Mouse (Mus musculus) MEL (cell line): ENCODE data around the gene Ubc. TPM values are rescaled to one million over a fixed set of nuclear protein-coding genes. Genes with fewer than 3 reads are reported as not detected.
A peak's percentile ranks its signal among the peaks of the same experiment; 100 is the strongest.

ENCODE experiments used
- DNase-seq: peaks from one replicate; pipeline ENCODE4 v3.0.0; 2011; ENCODE audit warnings: low read depth, low spot score
- H3K27ac ChIP-seq: 2 replicates; pipeline ENCODE4 v1.5.1; 2012; ENCODE audit warnings: low read depth, mild to moderate bottlenecking, control low read depth, low read length, moderate library complexity; ENCODE audit not compliant: control insufficient read depth
- H3K27me3 ChIP-seq, 2 experiments: fragments of 150-350 bp in 1 of 2; sonication (generic) in 1 of 2; 2 replicates each; pipeline ENCODE4 v1.6.1; 2012; ENCODE audit warnings: low read length in 2 of 2, mild to moderate bottlenecking in 2 of 2, improper control_type of control experiment in 1 of 2, moderate library complexity in 1 of 2; ENCODE audit not compliant: insufficient read depth in 2 of 2, control insufficient read depth in 1 of 2
- H3K36me3 ChIP-seq, 2 experiments: 2 replicates each; pipeline ENCODE4 v1.6.1; 2012 to 2014; ENCODE audit warnings: low read length in 2 of 2, improper control_type of control experiment in 1 of 2, inconsistent platforms in 1 of 2, mild to moderate bottlenecking in 1 of 2; ENCODE audit not compliant: insufficient read depth in 2 of 2, control insufficient read depth in 1 of 2
- H3K4me1 ChIP-seq, 2 experiments: fragments of 150-350 bp in 1 of 2; sonication (generic) in 1 of 2; 2 replicates each; pipeline ENCODE4 v1.6.1; 2012; ENCODE audit warnings: low read length in 2 of 2, improper control_type of control experiment in 1 of 2, mild to moderate bottlenecking in 1 of 2; ENCODE audit not compliant: insufficient read depth in 2 of 2, control insufficient read depth in 1 of 2
- H3K4me3 ChIP-seq, 2 experiments: fragments of 150-350 bp in 1 of 2; sonication (generic) in 1 of 2; 2 replicates each; pipeline ENCODE4 v1.5.1; 2012; ENCODE audit warnings: low read depth in 2 of 2, low read length in 2 of 2, mild to moderate bottlenecking in 2 of 2, moderate library complexity in 2 of 2, control low read depth in 1 of 2, improper control_type of control experiment in 1 of 2; ENCODE audit not compliant: control insufficient read depth in 1 of 2, insufficient read depth in 1 of 2
- H3K79me2 ChIP-seq: 2 replicates; pipeline ENCODE4 v1.6.1; 2012; ENCODE audit warnings: mild to moderate bottlenecking, low read length, moderate library complexity; ENCODE audit not compliant: control insufficient read depth, poor library complexity, insufficient read depth
- H3K9ac ChIP-seq: 2 replicates; pipeline ENCODE4 v1.6.1; 2012; ENCODE audit warnings: low read depth, mild to moderate bottlenecking, control low read depth, low read length, moderate library complexity; ENCODE audit not compliant: control insufficient read depth, poor library complexity, severe bottlenecking
- H3K9me3 ChIP-seq: fragments of 150-350 bp; sonication (generic); replicated peaks from 2 replicates; pipeline ENCODE4 v1.6.1; 2012; ENCODE audit warnings: mild to moderate bottlenecking, low read length, improper control_type of control experiment, moderate library complexity; ENCODE audit not compliant: insufficient read depth
- BHLHE40 ChIP-seq: IDR thresholded peaks from 2 replicates; pipeline ENCODE4 v1.6.1; 2012; ENCODE audit warnings: low read depth, mild to moderate bottlenecking, inconsistent platforms, low read length, improper control_type of control experiment, borderline replicate concordance
- CHD1 ChIP-seq: IDR thresholded peaks from 2 replicates; pipeline ENCODE4 v1.6.1; 2012; ENCODE audit warnings: low read depth, mild to moderate bottlenecking, inconsistent platforms, low read length, improper control_type of control experiment
- E2F4 ChIP-seq: IDR thresholded peaks from 2 replicates; pipeline ENCODE4 v1.6.1; 2011; ENCODE audit warnings: low read depth, low read length, improper control_type of control experiment, borderline replicate concordance
- ELF1 ChIP-seq: IDR thresholded peaks from 2 replicates; pipeline ENCODE4 v1.6.1; 2014; ENCODE audit warnings: low read depth, mild to moderate bottlenecking, inconsistent platforms, low read length, improper control_type of control experiment, moderate library complexity
- ETS1 ChIP-seq: IDR thresholded peaks from 2 replicates; pipeline ENCODE4 v1.6.1; 2012; ENCODE audit warnings: low read depth, mild to moderate bottlenecking, inconsistent platforms, low read length, improper control_type of control experiment, moderate library complexity
- GABPA ChIP-seq: IDR thresholded peaks from 2 replicates; pipeline ENCODE4 v1.6.1; 2012; ENCODE audit warnings: low read depth, mild to moderate bottlenecking, inconsistent platforms, low read length, improper control_type of control experiment, moderate library complexity
- GATA1 ChIP-seq: IDR thresholded peaks from 2 replicates; pipeline ENCODE4 v1.6.1; 2011; ENCODE audit warnings: low read depth, low read length, improper control_type of control experiment
- HCFC1 ChIP-seq: IDR thresholded peaks from 2 replicates; pipeline ENCODE4 v1.6.1; 2012; ENCODE audit warnings: low read depth, mild to moderate bottlenecking, inconsistent platforms, low read length, improper control_type of control experiment, moderate library complexity
- JUND ChIP-seq: IDR thresholded peaks from 2 replicates; pipeline ENCODE4 v1.6.1; 2011; ENCODE audit warnings: low read depth, mild to moderate bottlenecking, improper control_type of control experiment, low read length
- MAFK ChIP-seq: IDR thresholded peaks from 2 replicates; pipeline ENCODE4 v1.6.1; 2011; ENCODE audit warnings: low read depth, mild to moderate bottlenecking, low read length, improper control_type of control experiment, borderline replicate concordance
- MAX ChIP-seq: IDR thresholded peaks from 2 replicates; pipeline ENCODE4 v1.6.1; 2011; ENCODE audit warnings: low read length, improper control_type of control experiment
- MEF2A ChIP-seq: IDR thresholded peaks from 2 replicates; pipeline ENCODE4 v1.6.1; 2014; ENCODE audit warnings: low read depth, mild to moderate bottlenecking, inconsistent platforms, low read length, improper control_type of control experiment; ENCODE audit not compliant: poor library complexity, insufficient replicate concordance, severe bottlenecking; ENCODE audit errors: extremely low read depth
- MXI1 ChIP-seq: IDR thresholded peaks from 2 replicates; pipeline ENCODE4 v1.6.1; 2011; ENCODE audit warnings: mild to moderate bottlenecking, low read depth, low read length, improper control_type of control experiment
- NRF1 ChIP-seq: IDR thresholded peaks from 2 replicates; pipeline ENCODE4 v1.6.1; 2014; ENCODE audit warnings: low read depth, mild to moderate bottlenecking, inconsistent platforms, low read length, improper control_type of control experiment, moderate library complexity; ENCODE audit not compliant: poor library complexity, insufficient read depth, severe bottlenecking
- POLR2A ChIP-seq, 2 experiments: IDR thresholded peaks; 2 replicates each; pipeline ENCODE4 v1.6.1; 2011 to 2012; ENCODE audit warnings: low read length in 2 of 2, mild to moderate bottlenecking in 2 of 2, control low read depth in 1 of 2, improper control_type of control experiment in 1 of 2, low read depth in 1 of 2, moderate library complexity in 1 of 2; ENCODE audit not compliant: control insufficient read depth in 1 of 2, insufficient read depth in 1 of 2, poor library complexity in 1 of 2
- RAD21 ChIP-seq: IDR thresholded peaks from 2 replicates; pipeline ENCODE4 v1.6.1; 2011; ENCODE audit warnings: mild to moderate bottlenecking, low read depth, low read length, improper control_type of control experiment
- SIN3A ChIP-seq: IDR thresholded peaks from 2 replicates; pipeline ENCODE4 v1.6.1; 2012; ENCODE audit warnings: low read length, improper control_type of control experiment, inconsistent platforms
- TCF12 ChIP-seq: IDR thresholded peaks from 2 replicates; pipeline ENCODE4 v1.6.1; 2014; ENCODE audit warnings: low read depth, mild to moderate bottlenecking, inconsistent platforms, low read length, improper control_type of control experiment, moderate library complexity
- ZC3H11A ChIP-seq: IDR thresholded peaks from 2 replicates; pipeline ENCODE4 v1.6.1; 2012; ENCODE audit warnings: low read depth, mild to moderate bottlenecking, inconsistent platforms, low read length, improper control_type of control experiment
- ZKSCAN1 ChIP-seq: IDR thresholded peaks from 2 replicates; pipeline ENCODE4 v1.6.1; 2012; ENCODE audit warnings: low read depth, mild to moderate bottlenecking, inconsistent platforms, low read length, improper control_type of control experiment, moderate library complexity
- polyA plus RNA-seq, 2 experiments: library from polyadenylated mRNA; stranded (reverse) in 1 of 2; unstranded in 1 of 2; fragments of >175 nt in 1 of 2; fragments of >200 nt in 1 of 2; gene quantifications; 2 replicates each; pipeline versions ENCODE4 v1.2.1 to v1.2.4; 2012; ENCODE audit warnings: low replicate concordance in 2 of 2, low read depth in 1 of 2; ENCODE audit not compliant: insufficient read length in 2 of 2, insufficient read depth in 1 of 2, missing spikeins in 1 of 2
- total RNA-seq: library from RNA; depleted of rRNA; stranded (reverse); fragments of 300-350 nt; gene quantifications from 2 replicates; pipeline ENCODE4 v1.2.3, GENCODE M21; 2012

Gene Ubc
- total and polyA plus RNA-seq, 3 experiments: 113 to 1,075 (median 511) TPM

GRCm38 (mm10) chr5:125348487-125348886, 41.5 kb downstream of the Ubc start (continued):
- no peak; the same call in 1 of the 2 replicates for TF ChIP-seq ELF1
- TF ChIP-seq, all 39 proteins: peak for 13

- Histone ChIP-seq H3K27ac (no peak overlapping the region), H3K4me3 (0 out of 4 replicates have a peak overlapping the region, but pooled peaks of 1 of the 2 experiments have one; percentile 7)
- DNase-seq: no peak
Observed at GRCm38 (mm10) chr5:125348067-125348466, 41.9 kb downstream of the Ubc start.

GRCm38 (mm10) chr5:125344296-125344695, 45.7 kb downstream of the Ubc start:
- Histone ChIP-seq H3K79me2 (peaks cover 15% of the 10 kb centered on the region), H3K4me3 (no peak overlapping the region), H3K27me3 (no peaks in the 10 kb centered on the region), H3K36me3 (peaks cover 0 to 14% of the 10 kb centered on the region in 2 experiments; a peak in 2 of 4 replicates), H3K9me3 (no peaks in the 10 kb centered on the region), H3K27ac (no peak overlapping the region), H3K4me1 (peaks cover 5 to 21% of the 10 kb centered on the region in 2 experiments), H3K9ac (no peak overlapping the region)
- TF ChIP-seq CHD1: no peak
- DNase-seq: no peak

More at GRCm38 (mm10) chr5:125348067-125348466, 41.9 kb downstream of the Ubc start:
- Histone ChIP-seq H3K9me3 (no peaks in the 10 kb centered on the region), H3K9ac (no peak overlapping the region), H3K36me3 (peaks cover 0 to 5% of the 10 kb centered on the region in 2 experiments; a peak in 2 of 4 replicates), H3K27me3 (no peaks in the 10 kb centered on the region), H3K79me2 (no peaks in the 10 kb centered on the region), H3K4me1 (peaks cover 2 to 14% of the 10 kb centered on the region in 2 experiments)
- TF ChIP-seq MEF2A (no peak), MAX (no peak), ETS1 (no peak), SIN3A (no peak), ZKSCAN1 (no peak), TCF12 (no peak), POLR2A (IDR thresholded peaks at IDR 0.05; ENCODE audit: control insufficient read depth in 1 of 2, insufficient read depth in 1 of 2, low read depth in 1 of 2, low read length in 2 of 2, poor library complexity in 1 of 2) (no peak), GABPA (no peak), RAD21 (no peak), HCFC1 (no peak), MAFK (no peak), ELF1 (no peak), MXI1 (no peak), BHLHE40 (no peak), NRF1 (no peak), JUND (no peak), ZC3H11A (no peak), GATA1 (no peak), E2F4 (no peak)
